Mouse (Mus musculus) neutrophil, adult 59 days (primary cell): Measurements from ENCODE around the gene Olfr1099. TPM values are rescaled to one million over a fixed set of nuclear protein-coding genes. Genes with fewer than 3 reads are reported as not detected.

Experiments used
- total RNA-seq, 2 experiments: library from RNA; stranded (reverse); gene quantifications; 1 replicate in 1 of 2; 2 replicates in 1 of 2; pipeline ENCODE4 v1.2.4; 2023

Gene Olfr1099
- total RNA-seq, result not detected

DNA sequence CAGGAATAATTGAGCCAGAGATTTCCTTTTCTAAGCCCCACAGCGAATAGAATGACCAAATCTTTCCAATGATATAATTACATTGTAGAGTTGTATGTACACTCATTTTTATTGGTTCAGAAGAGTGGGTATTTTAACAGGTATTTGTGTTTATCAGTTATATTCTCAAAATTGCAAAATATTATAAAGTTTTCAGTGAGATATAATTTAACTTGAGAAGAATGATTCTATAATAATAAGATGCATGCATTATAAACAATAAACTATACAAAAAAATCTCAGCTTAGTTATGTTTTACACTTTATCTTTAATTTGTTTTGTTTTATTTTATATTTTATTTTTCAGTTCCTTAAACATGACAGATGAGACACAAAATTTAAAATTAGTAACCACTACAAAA lies at the start of gene Olfr1099:
TSS of gene Olfr1099 (minus strand) at position 101 of the 400 bp plus-strand sequence.

GRCm38 (mm10) chr2:86998098-86998497 lies 37.6 kb upstream of the Olfr1099 start, which contains the start of gene Olfr1102:
Olfr1102 (plus strand) TSS chr2:86998398.

GRCm38 (mm10) chr2:86991121-86991520 lies 30.6 kb upstream of the Olfr1099 start, which contains the start of gene Olfr1101:
Olfr1101 (minus strand) TSS chr2:86991221.

DNA sequence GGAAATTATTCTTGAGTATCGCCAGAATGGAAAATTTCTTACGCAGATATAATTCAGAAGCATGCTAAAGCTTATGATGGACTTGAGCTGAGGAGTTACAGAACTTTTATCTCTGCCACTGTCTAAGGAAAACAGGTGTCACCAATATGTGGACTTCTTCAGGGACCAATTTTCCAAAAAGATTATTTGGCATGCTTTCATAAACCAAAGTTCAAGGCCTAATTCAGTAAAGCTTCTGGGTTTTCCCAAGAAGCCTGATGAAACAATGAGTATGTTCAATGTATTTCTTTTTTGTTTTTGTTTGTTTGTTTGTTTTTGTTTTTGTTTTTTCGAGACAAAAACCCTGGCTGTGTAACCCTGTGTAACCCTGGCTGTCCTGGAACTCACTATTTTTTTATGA lies 19.4 kb upstream of the Olfr1099 start, which contains the start of gene Olfr1100:
TSS of gene Olfr1100 (minus strand) at position 101 of the 400 bp plus-strand sequence.

GRCm38 (mm10) chr2:86924445-86924844 lies 36.0 kb downstream of the Olfr1099 start, which contains the start of gene Olfr1098:
Olfr1098 (minus strand) TSS chr2:86924545.

Other genes starting within 250 kb of the Olfr1099 start
- gene Olfr1089, start 227.0 kb downstream of the Olfr1099 start, total RNA-seq, result not detected
- not detected for gene Olfr1090, start 201.7 kb downstream of the Olfr1099 start, total RNA-seq
- gene Olfr1093, start 178.2 kb downstream of the Olfr1099 start, total RNA-seq, result not detected
- not detected for gene Olfr141, start 150.7 kb downstream of the Olfr1099 start, total RNA-seq
- not detected for gene Olfr1094, start 136.0 kb downstream of the Olfr1099 start, total RNA-seq
- gene Olfr1095, start 109.0 kb downstream of the Olfr1099 start, total RNA-seq, result not detected
- not detected for gene Gm13723, start 85.9 kb downstream of the Olfr1099 start, total RNA-seq
- gene Olfr1097, start 68.5 kb downstream of the Olfr1099 start, total RNA-seq, result not detected
- not detected for gene Olfr1098, start 36.1 kb downstream of the Olfr1099 start, total RNA-seq
- not detected for gene Olfr1100, start 19.3 kb upstream of the Olfr1099 start, total RNA-seq
- gene Olfr1101, start 30.5 kb upstream of the Olfr1099 start, total RNA-seq, result not detected
- not detected for gene Olfr1102, start 37.7 kb upstream of the Olfr1099 start, total RNA-seq
- not detected for gene Olfr1104, start 66.4 kb upstream of the Olfr1099 start, total RNA-seq
- gene Olfr1105, start 75.8 kb upstream of the Olfr1099 start, total RNA-seq, result not detected
- gene Olfr1106, start 91.6 kb upstream of the Olfr1099 start, total RNA-seq, result not detected
- not detected for gene Olfr1107, start 115.1 kb upstream of the Olfr1099 start, total RNA-seq
- not detected for gene Olfr1109, start 135.3 kb upstream of the Olfr1099 start, total RNA-seq
- gene Olfr259, start 153.9 kb upstream of the Olfr1099 start, total RNA-seq, result not detected
- gene Olfr1110, start 179.6 kb upstream of the Olfr1099 start, total RNA-seq, result not detected
- gene Olfr1111, start 191.9 kb upstream of the Olfr1099 start, total RNA-seq, result not detected
- gene Olfr1112, start 227.1 kb upstream of the Olfr1099 start, total RNA-seq, result not detected
- gene Olfr1113, start 248.3 kb upstream of the Olfr1099 start, total RNA-seq, result not detected